Mouse (Mus musculus) retina, embryonic 14.5 days (tissue): ENCODE results near the gene Osbpl8.

Experiments used
- DNase-seq: peaks from one replicate; pipeline ENCODE4 v3.0.0-alpha.2; 2015; ENCODE audit warnings: low spot score

Osbpl8 gene

DNA sequence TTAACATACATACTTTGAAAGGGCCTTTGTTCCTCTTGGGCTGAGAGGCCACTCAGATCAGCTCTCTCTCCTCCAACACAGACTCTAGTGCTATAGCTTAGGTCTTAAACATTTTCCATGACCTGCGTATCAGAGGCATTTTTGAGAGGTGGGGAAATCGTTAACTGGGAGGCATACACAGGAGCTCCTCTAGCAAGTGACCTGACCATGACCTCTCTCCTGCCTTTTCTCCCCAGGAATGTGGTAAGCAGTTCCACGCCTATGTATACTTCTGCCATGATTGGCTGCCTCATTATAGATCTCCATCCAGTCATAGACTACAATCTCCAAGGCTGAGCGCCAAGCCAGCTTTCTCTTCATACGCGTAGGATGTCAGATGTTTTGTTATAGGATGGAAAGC is 148.7 kb downstream of the Osbpl8 start:
- no peak for DNase-seq

- DNase-seq = no peak
These were observed 150.3 kb downstream of the Osbpl8 start for GRCm38 (mm10) chr10:111314636-111315395.

- no peak for DNase-seq
These were observed 151.4 kb downstream of the Osbpl8 start for GRCm38 (mm10) chr10:111315940-111316339.

- no peak for DNase-seq
These were observed 153.5 kb downstream of the Osbpl8 start for GRCm38 (mm10) chr10:111318021-111318420.

- no peak for DNase-seq
These were observed 154.4 kb downstream of the Osbpl8 start for GRCm38 (mm10) chr10:111318805-111319500.

- no peak for DNase-seq
These were observed 156.0 kb downstream of the Osbpl8 start for GRCm38 (mm10) chr10:111320579-111320978.

DNA sequence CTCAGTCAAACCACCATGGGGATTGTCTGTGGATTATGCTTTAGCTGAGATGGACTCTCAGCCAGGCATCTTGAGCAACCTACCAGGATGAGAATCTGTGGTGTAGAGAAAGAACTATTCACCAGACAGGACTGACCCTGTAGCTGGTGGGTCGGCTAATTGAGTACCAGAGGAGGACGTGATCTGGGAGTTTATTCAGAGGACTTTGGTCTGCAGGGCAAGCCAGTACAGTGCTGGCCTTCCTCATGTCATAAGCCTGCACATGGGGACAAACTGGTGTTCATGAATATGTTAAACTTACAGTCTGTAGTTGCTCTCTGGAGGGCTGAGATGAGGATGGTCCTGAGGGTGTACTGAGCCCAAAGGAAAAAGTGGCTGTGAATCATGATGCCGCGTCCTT is 163.4 kb downstream of the Osbpl8 start:
- DNase-seq = no peak

- peak; percentile 16 for DNase-seq
These were observed 164.8 kb downstream of the Osbpl8 start for GRCm38 (mm10) chr10:111329326-111329725.

- no peak for DNase-seq
These were observed 170.3 kb downstream of the Osbpl8 start for GRCm38 (mm10) chr10:111334902-111335301.

GRCm38 (mm10) chr10:111335517-111336352 is 171.2 kb downstream of the Osbpl8 start:
- DNase-seq = peak; percentile 18

DNA sequence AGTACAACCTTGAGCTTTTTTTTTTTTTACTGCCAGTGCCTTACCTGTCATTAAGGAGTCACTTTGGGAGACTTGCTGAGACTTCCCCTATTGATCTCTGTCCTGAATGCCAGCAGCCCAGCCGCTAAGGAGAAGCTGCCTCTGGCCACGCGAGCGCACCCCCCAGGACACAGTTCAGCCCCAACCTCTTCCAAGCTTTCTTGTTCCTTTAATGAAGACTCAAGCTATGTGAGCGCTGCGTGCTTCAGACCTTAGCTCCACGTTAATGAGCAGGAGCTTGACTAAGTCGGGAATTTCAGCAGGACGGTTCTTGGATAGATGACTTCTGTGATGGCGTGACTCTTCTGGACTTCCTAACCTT is 171.8 kb downstream of the Osbpl8 start:
- no peak for DNase-seq

- DNase-seq = peak; percentile 25
These were observed 174.7 kb downstream of the Osbpl8 start for GRCm38 (mm10) chr10:111339296-111339695.

GRCm38 (mm10) chr10:111341761-111342160 is 177.2 kb downstream of the Osbpl8 start:
- no peak for DNase-seq

GRCm38 (mm10) chr10:111343555-111343954 is 179.0 kb downstream of the Osbpl8 start:
- no peak for DNase-seq
